Mouse (Mus musculus) midbrain, postnatal 0 days (tissue): ENCODE results near the gene Mcm7. TPM values are rescaled to one million over a fixed set of nuclear protein-coding genes. Genes with fewer than 3 reads are reported as not detected.

ENCODE experiments used
- ATAC-seq: fragments of 200-750 bp; cut with Nextera tagmentation; 2 replicates; pipeline ENCODE4 v1.8.0; 2017; ENCODE audit warnings: moderate number of reproducible peaks, mild to moderate bottlenecking, moderate TSS enrichment, moderate library complexity; ENCODE audit not compliant: low FRiP score
- DNase-seq: peaks from one replicate; pipeline ENCODE4 v3.0.0-alpha.2; 2015; ENCODE audit warnings: low spot score
- H3K27ac ChIP-seq: fragments of 300-500 bp; sonication (generic); 2 replicates; pipeline ENCODE4 v1.5.1; 2014; ENCODE audit warnings: low read depth, mild to moderate bottlenecking, low read length, mixed read lengths
- H3K27me3 ChIP-seq: fragments of 300-500 bp; sonication (generic); 2 replicates; pipeline ENCODE4 v1.6.1; 2014; ENCODE audit warnings: low read length, control low read depth, mixed read lengths; ENCODE audit not compliant: insufficient read depth
- H3K36me3 ChIP-seq: fragments of 300-500 bp; sonication (generic); 2 replicates; pipeline ENCODE4 v1.6.1; 2014; ENCODE audit warnings: low read length, control low read depth, mixed read lengths; ENCODE audit not compliant: insufficient read depth
- H3K4me1 ChIP-seq: fragments of 300-500 bp; sonication (generic); 2 replicates; pipeline ENCODE4 v1.6.1; 2014; ENCODE audit warnings: mild to moderate bottlenecking, control low read depth, antibody characterized with exemption, low read length, mixed read lengths; ENCODE audit not compliant: insufficient read depth
- H3K4me2 ChIP-seq: fragments of 300-500 bp; sonication (generic); 2 replicates; pipeline ENCODE4 v1.6.1; 2014; ENCODE audit warnings: low read depth, mild to moderate bottlenecking, low read length, mixed read lengths; ENCODE audit not compliant: poor library complexity, severe bottlenecking
- H3K4me3 ChIP-seq: fragments of 300-500 bp; sonication (generic); 2 replicates; pipeline ENCODE4 v1.5.1; 2014; ENCODE audit warnings: low read depth, mild to moderate bottlenecking, low read length, moderate library complexity
- H3K9ac ChIP-seq: fragments of 300-500 bp; sonication (generic); replicated peaks from 2 replicates; pipeline ENCODE4 v1.6.1; 2014; ENCODE audit warnings: mild to moderate bottlenecking, low read length, moderate library complexity, mixed read lengths; ENCODE audit not compliant: poor library complexity, severe bottlenecking
- H3K9me3 ChIP-seq: fragments of 300-500 bp; sonication (generic); 2 replicates; pipeline ENCODE4 v1.6.1; 2016; ENCODE audit warnings: low read length, control low read depth
- CTCF ChIP-seq: IDR thresholded peaks from 2 replicates; pipeline ENCODE4 v1.5.1; 2016; ENCODE audit warnings: antibody characterized with exemption, mild to moderate bottlenecking
- WGBS: fragments of 180-500 bp; shearing (Covaris S2); extraction: QIAGEN DNeasy Blood & Tissue Kit; methylation state at CpG from one replicate; pipeline ENCODE4 v1.1.7; 2014; 5-methylcytosine and 5-hydroxymethylcytosine counted together
- polyA plus RNA-seq: library from polyadenylated mRNA; unstranded; fragments of >200 nt; fragmentation: Nextera tagmentation; extraction: Ambion mirVana; gene quantifications from 2 replicates; pipeline ENCODE4 v1.2.1, GENCODE M21; 2015
- total RNA-seq: library from RNA; depleted of rRNA; stranded (reverse); fragments of >200 nt; gene quantifications from 2 replicates; pipeline ENCODE4 v1.2.3, GENCODE M21; 2014

The Mcm7 gene
- total and polyA plus RNA-seq, 2 experiments from 2014 or later = 31.0 to 37.9 TPM

DNA sequence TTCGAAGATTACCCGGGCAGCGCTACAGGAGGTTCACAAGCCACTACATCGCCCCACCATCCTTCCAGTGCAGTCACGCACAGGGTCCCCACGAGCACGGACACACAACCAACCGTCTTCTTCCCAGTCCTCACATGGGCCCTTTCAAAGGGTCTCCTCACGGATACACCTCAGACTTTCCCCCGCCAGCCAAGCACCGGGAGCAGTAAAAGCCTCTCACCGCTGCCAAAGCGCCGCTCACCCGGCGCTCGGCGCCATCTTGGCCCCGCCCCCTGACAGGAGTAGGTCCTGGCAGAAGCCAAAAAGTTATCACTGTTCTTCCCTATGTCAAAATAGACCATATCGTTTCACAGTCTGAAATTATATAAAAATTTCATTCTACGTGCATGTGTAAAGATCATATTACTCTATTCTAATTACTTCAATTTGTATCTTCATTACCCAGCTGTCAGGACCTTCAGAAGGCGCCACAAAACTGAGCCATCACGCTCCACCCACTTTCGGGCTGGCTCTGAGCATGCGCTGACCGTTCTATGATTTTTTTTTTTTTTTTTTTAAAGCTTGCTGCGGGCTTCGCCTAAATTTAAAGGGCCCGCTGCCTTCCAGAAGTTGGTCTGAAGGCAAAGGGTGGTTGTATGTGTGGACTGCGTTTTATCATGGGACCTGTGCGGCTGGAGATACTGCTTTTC is 14.9 kb upstream of the Mcm7 start, which contains the start of the genes Taf6 and Cnpy4:
Gene Taf6 (minus strand): TSS at position 502 of the 689 bp plus-strand sequence.
Gene Cnpy4 (plus strand): TSS at position 536 of the 689 bp plus-strand sequence.
- Histone ChIP-seq H3K36me3 (peaks cover 26% of the 10 kb centered on the region), H3K9me3 (no peaks in the 10 kb centered on the region), H3K4me3 (peak within 1 kb of the TSS; percentile 65), H3K27me3 (no peaks in the 10 kb centered on the region), H3K4me1 (no peaks in the 10 kb centered on the region), H3K9ac (peak within 1 kb of the TSS; percentile 77), H3K4me2 (peak within 1 kb of the TSS; percentile 70), H3K27ac (peak within 1 kb of the TSS; percentile 76)
- peak; percentile 94 for DNase-seq
- 0% methylated on average over 31 of the region's 31 CpGs for WGBS
- TF ChIP-seq CTCF = no peak
- peak; percentile 87 for ATAC-seq

DNA sequence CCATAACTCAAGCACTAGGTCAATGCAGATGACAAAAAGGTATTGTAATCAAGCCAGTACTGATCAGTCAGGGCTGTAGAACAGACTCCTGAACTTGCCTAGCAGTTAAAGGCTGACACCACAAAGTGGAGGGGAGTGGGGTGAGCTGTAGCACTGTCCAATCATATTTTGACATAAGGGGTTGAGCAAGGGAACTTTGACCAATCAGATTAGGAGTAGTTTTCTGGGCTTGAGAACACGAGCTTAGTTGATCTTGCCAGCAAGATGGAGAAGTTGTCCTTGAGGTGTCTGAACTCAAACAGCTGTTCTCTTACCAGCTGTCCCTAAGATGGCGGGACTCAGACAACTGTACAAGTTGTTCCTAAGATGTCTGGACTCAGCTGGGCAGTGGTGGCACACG is 995 bp upstream of the Mcm7 start:
- no peak overlapping the region for H3K27ac ChIP-seq
- H3K9ac ChIP-seq = no peak overlapping the region
- WGBS = 86% methylated on average over 3 of the region's 3 CpGs
- H3K27me3 ChIP-seq = no peaks in the 10 kb centered on the region
- H3K4me2 ChIP-seq = no peak overlapping the region; the same call in none of the 2 replicates
- no peak for ATAC-seq
- peaks cover 35% of the 10 kb centered on the region for H3K36me3 ChIP-seq
- no peaks in the 10 kb centered on the region for H3K9me3 ChIP-seq
- peaks cover 10% of the 10 kb centered on the region; the same call in 1 of the 2 replicates for H3K4me1 ChIP-seq
- TF ChIP-seq CTCF = no peak
- no peak overlapping the region; the same call in 1 of the 2 replicates for H3K4me3 ChIP-seq
- no peak for DNase-seq

GRCm38 (mm10) chr5:138170936-138171561 is 1.2 kb downstream of the Mcm7 start:
- under 1% methylated on average over 47 of the region's 47 CpGs for WGBS
- Histone ChIP-seq H3K4me3 (peak overlapping the region; percentile 61), H3K36me3 (peaks cover 32% of the 10 kb centered on the region), H3K27me3 (no peaks in the 10 kb centered on the region), H3K4me2 (peak overlapping the region; percentile 98), H3K4me1 (peaks cover 10% of the 10 kb centered on the region; the same call in 1 of the 2 replicates), H3K27ac (peak overlapping the region; percentile 82), H3K9me3 (no peaks in the 10 kb centered on the region), H3K9ac (peak overlapping the region; percentile 50; the same call in 1 of the 2 replicates)
- peak; percentile 55 for TF ChIP-seq CTCF
- DNase-seq (peak; percentile 98), ATAC-seq (peak; percentile 86)

DNA sequence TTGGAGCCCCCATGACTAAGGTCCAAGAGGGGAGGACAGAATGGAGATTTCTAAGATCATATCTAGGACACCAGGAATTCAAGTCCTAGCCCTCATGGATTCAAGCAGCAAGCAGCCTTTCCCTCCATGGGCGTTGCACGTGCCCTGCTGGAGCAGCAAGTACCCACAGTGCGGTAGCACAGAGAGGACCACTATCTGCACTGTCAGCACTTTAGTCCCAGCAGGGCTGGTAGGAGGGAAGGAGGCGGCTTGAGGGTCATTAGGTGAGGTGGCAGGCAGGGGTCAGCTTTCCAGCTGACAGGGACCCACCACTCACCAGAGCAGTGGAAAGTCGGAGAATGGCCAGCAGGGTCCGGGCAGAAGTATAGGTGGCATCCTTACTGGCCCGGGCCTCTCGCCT is 6.6 kb downstream of the Mcm7 start:
- no peak overlapping the region for H3K4me3 ChIP-seq
- peaks cover 7% of the 10 kb centered on the region for H3K4me1 ChIP-seq
- H3K27me3 ChIP-seq = no peaks in the 10 kb centered on the region
- H3K27ac ChIP-seq = no peak overlapping the region
- no peak overlapping the region for H3K9ac ChIP-seq
- H3K36me3 ChIP-seq = peaks cover 50% of the 10 kb centered on the region
- ATAC-seq = no peak
- no peaks in the 10 kb centered on the region for H3K9me3 ChIP-seq
- H3K4me2 ChIP-seq = no peak overlapping the region
- no peak for DNase-seq
- TF ChIP-seq CTCF = no peak
- WGBS = 77% methylated on average over 8 of the region's 8 CpGs

DNA sequence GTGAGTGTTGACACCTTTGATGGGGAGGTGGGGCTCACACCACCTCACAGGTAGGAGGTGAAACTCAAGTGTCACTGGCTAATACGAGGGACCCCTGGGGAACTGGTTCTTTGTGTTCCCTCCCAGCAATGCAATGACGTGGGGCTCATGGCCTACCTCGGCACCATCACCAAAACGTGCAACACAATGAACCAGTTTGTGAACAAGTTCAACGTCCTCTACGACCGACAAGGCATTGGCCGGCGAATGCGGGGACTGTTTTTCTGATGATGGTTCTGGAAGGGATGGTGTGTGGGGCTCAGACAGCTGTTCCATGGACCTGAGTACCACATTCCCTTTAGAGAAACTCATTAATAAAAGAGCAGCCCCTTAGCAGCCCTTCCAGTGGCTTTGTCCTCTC is 8.6 kb downstream of the Mcm7 start:
- WGBS = 68% methylated on average over 10 of the region's 10 CpGs
- ATAC-seq (no peak), DNase-seq (no peak)
- Histone ChIP-seq H3K27me3 (no peaks in the 10 kb centered on the region), H3K36me3 (peaks cover 48% of the 10 kb centered on the region), H3K9ac (no peak overlapping the region), H3K4me1 (peaks cover 5% of the 10 kb centered on the region), H3K4me3 (no peak overlapping the region), H3K4me2 (no peak overlapping the region), H3K9me3 (no peaks in the 10 kb centered on the region), H3K27ac (no peak overlapping the region)
- no peak for TF ChIP-seq CTCF

GRCm38 (mm10) chr5:138163046-138163445 is 9.2 kb downstream of the Mcm7 start:
- WGBS = 76% methylated on average over 6 of the region's 6 CpGs
- DNase-seq (no peak), ATAC-seq (no peak)
- no peak overlapping the region for H3K9ac ChIP-seq
- H3K27me3 ChIP-seq = no peaks in the 10 kb centered on the region
- H3K27ac ChIP-seq = no peak overlapping the region
- peaks cover 45% of the 10 kb centered on the region for H3K36me3 ChIP-seq
- no peaks in the 10 kb centered on the region for H3K9me3 ChIP-seq
- no peak overlapping the region for H3K4me2 ChIP-seq
- no peak overlapping the region for H3K4me3 ChIP-seq
- no peak for TF ChIP-seq CTCF
- H3K4me1 ChIP-seq = peaks cover 5% of the 10 kb centered on the region
